Mouse (Mus musculus) lung, postnatal 25 days (tissue): ENCODE measurements at regions not wholly inside any gene's neighbourhood (a gene's known extent, or its start where the extent isn't known, plus 50 kb on each side); places are given as distances from the start of the nearest gene placed in this dataset.
A peak's percentile ranks its signal among the peaks of the same experiment; 100 is the strongest.

Experiments used
- DNase-seq: peaks from one replicate; pipeline ENCODE4 v3.0.0; 2022; ENCODE audit warnings: low spot score

DNA sequence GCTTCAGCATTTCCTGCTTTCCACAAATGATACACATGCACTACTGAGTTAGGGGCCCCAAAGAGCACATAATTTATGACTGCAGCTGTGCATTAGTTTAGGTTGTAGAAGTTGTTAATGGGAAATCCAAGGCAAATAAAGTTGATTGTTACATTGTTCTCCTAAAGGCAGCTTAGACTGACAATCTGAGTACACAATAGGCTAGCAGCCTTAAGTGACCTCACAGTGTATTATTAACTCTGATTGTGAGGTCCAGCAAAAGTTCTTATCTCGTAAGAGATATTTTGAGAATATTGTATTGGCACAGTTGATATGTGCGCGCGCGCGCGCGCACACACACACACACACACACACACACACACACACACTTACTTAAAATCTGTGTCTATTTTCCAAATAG, 70.5 kb upstream of the Yae1d1 start:
- DNase-seq: no peak

DNA sequence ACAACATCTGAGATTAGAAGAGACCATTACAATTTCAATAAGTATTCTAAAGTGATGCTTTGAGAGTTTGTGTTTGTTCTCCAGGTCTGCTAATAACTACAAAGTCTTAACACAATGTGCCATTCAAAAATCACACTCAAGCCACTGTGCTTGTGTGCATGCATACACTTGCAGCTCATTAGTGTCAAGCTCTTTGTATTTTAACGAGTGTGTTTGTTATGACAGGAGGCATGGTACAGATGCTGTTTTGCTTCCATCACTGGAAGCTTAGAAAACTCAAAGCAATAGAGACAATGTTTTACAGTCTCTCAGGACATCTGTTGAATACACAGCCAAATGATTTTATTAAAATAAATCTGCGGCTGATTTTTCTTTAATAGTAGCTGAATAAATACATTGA, 67.1 kb upstream of the Yae1d1 start:
- no peak for DNase-seq

DNA sequence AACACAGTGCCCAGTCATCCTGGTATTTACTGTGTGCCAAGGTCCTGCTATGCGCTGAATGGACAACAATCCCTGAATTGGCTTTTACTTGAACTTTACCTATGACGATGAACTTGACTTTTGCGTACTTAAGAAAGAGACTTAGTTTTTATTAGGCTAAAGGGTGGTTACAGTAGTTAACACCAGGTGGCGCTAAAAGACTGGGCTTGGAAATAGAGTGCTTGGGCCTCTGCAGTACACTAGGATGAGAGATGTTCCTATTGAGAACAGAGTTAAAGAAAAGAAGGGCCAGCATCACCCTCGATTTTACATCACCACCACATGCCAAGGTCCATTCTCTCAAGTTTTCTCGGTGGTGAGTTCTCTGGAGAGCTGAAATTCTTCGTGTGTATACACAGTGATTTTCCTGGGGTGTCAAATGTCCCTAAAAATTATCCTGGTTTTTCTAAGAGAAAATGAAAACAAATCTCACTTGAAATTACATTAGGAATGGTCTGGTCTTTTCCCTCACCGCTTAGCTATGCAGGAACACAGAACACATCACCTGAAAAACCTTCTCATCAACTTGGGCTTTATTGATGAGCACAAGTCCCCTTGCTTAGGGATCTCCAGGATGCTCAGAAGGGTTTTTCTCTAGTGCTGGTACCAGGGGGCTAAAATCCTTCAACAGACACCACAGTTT, 64.2 kb upstream of the Yae1d1 start:
- DNase-seq: peak; percentile 74

DNA sequence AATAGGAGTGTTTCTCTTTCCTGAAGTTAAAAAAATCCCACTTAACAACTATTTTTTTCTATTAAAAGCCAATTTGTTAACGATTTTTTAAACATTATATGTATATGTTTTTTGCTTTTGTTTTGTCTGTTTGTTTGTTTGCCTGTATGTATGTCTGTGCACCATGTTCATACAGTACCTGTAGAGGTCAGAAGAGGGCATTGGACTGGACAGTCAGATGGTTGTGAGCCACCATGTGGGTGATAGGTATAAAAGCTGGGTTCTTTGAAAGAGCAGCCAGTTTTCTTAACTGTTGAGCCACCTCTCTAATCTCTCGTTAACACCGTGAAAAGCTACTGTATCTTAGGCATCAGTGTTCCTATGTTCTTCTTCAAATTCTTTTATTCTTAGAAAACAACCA, 63.7 kb upstream of the Yae1d1 start:
- DNase-seq: no peak

DNA sequence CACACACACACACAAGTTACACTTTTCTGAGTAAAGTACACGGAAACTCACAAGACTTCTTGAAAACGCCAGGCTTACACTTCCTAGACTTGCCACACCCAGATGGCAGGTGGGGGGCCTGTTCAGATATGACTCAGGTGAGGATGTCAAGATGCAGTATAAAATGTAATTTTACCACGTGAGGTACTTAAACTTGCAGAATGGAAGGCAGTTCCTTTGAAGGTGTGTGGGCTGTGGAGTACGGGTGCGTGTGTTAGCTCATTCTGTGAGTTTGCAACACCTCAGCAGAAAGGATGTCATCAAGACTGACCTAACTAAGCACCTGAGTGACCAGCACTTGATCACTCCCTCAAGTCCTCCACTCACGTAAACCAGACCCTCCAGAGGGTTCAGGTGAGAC, 50.0 kb upstream of the Yae1d1 start:
- DNase-seq: no peak
